ENCODE assay signal across 9 mouse cellular contexts in the genomic region with DNA sequence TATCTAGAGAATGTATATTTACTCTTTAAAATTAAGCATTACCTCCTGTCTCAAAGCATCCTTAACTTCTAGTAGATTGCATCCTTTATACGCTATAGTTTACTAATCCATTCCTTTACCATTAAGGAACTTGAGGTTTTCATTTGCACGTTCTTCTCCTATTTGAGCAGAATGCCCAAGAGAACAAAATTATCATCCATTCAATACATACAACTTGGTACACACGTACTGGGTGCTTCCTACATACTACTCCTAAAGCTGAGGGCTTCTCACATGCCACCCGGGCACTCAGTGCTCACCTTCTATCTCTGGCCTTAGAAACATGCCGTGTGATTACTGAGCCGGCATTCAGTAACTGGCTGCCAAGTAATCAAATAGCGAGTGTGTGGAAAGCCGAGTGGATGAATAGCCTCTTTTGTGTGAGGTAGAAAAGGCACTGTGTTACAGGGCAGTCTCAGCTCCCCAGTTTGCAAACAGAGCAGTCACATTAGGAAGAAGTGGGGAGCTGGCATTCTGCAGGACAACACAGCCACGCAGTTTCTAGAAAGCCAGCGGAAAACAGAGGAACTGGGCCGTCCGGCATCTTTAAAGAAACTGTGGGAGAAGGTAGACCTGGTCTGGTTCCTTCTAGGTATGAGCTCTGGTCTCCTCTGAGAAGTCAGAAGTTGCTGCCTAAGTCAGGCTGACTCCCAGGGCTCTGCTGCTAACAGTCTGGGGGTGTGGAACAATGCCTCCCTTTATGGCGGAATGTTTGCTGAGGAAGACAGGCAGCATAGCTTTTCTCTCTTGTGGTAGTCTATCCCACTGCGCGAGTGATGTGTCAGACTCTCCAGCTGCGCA. TPM values are rescaled to one million over a fixed set of nuclear protein-coding genes. Genes with fewer than 3 reads are reported as not detected.
DNase-seq lines count a peak whose midpoint lies in the region; ATAC-seq lines count a peak whose summit lies in the region.
"Had no signal": no experiment of that assay in that cellular context is flagged by ENCODE, and none has a peak within 500 bp of the region (broad histone marks: within the 10 kb centered on the region; RNA-seq: fewer than 3 reads in every experiment).

No protein-coding gene starts in this region.

- H3K9ac ChIP-seq in heart, embryonic 16.5 days (ENCODE audit: low read length) = 0 out of 2 replicates have a peak overlapping the region, but pooled peaks have one; percentile 23
- H3K9ac ChIP-seq in embryonic facial prominence, embryonic 12.5 days = peak overlapping the region; percentile 21; the same call in 1 of the 2 replicates
- 0 out of 2 replicates have a peak overlapping the region, but pooled peaks have one; percentile 38 for H3K9ac ChIP-seq in neural tube, embryonic 12.5 days
- H3K9ac ChIP-seq: liver, embryonic 13.5 days had no signal

- no peak for ATAC-seq in heart, embryonic 16.5 days (replicated peaks; ENCODE audit: extremely low read depth, insufficient read depth, low FRiP score)
- 0 out of 2 replicates have a peak, but pooled peaks have one; percentile 41 for ATAC-seq in embryonic facial prominence, embryonic 12.5 days (ENCODE audit: insufficient number of reproducible peaks, insufficient read depth, low FRiP score, low TSS enrichment)
- peak; percentile 91 for ATAC-seq in neural tube, embryonic 12.5 days (ENCODE audit: low FRiP score, low read depth)
- ATAC-seq in granulocyte monocyte progenitor cell, adult 5-6 weeks (replicated peaks; ENCODE audit: poor library complexity, severe bottlenecking) = no peak

- WGBS in heart, embryonic 16.5 days = 27% methylated on average over 16 of the region's 16 CpGs
- 13% methylated on average over 16 of the region's 16 CpGs for WGBS in embryonic facial prominence, embryonic 12.5 days
- WGBS in neural tube, embryonic 12.5 days = 13% methylated on average over 16 of the region's 16 CpGs

- H3K4me1 ChIP-seq in heart, embryonic 16.5 days (ENCODE audit: control insufficient read depth, insufficient read depth, low read length) = peaks cover 4% of the 10 kb centered on the region; the same call in 1 of the 2 replicates
- H3K4me1 ChIP-seq in embryonic facial prominence, embryonic 12.5 days = no peaks in the 10 kb centered on the region
- peaks cover 15% of the 10 kb centered on the region; the same call in 1 of the 2 replicates for H3K4me1 ChIP-seq in neural tube, embryonic 12.5 days
- H3K4me1 ChIP-seq: liver, embryonic 13.5 days had no signal

- H3K4me2 ChIP-seq in heart, embryonic 16.5 days (ENCODE audit: low read depth, low read length) = peak overlapping the region; percentile 24
- H3K4me2 ChIP-seq in embryonic facial prominence, embryonic 12.5 days (replicated peaks) = peak overlapping the region; percentile 46
- peak overlapping the region; percentile 55 for H3K4me2 ChIP-seq in neural tube, embryonic 12.5 days (replicated peaks)
- H3K4me2 ChIP-seq: liver, embryonic 13.5 days had no signal

- peaks cover 2% of the 10 kb centered on the region; the same call in 1 of the 2 replicates for H3K9me3 ChIP-seq in heart, embryonic 16.5 days (replicated peaks; ENCODE audit: control insufficient read depth, low read length)
- H3K9me3 ChIP-seq in embryonic facial prominence, embryonic 12.5 days = no peaks in the 10 kb centered on the region
- peaks cover 7% of the 10 kb centered on the region; the same call in 1 of the 2 replicates for H3K9me3 ChIP-seq in neural tube, embryonic 12.5 days
- H3K9me3 ChIP-seq: liver, embryonic 13.5 days had no signal

- no peak for DNase-seq in heart, postnatal 14 days
- peak; percentile 1 to 46 for DNase-seq in layer of hippocampus, adult 18-20 months (ENCODE audit: low spot score in 2 of 2)
- no peak for DNase-seq in kidney, postnatal 14 days
- no peak for DNase-seq in spleen, postnatal 10 days (ENCODE audit: low spot score in 2 of 2)
- DNase-seq: liver, embryonic 13.5 days had no signal

- intact Hi-C loops in heart, postnatal 14 days (cut with DNase I) = no loop called here

- H3K27me3 ChIP-seq in heart, embryonic 16.5 days (ENCODE audit: control insufficient read depth, insufficient read depth, low read length) = no peaks in the 10 kb centered on the region
- 0 out of 2 replicates have a peak, but pooled peaks cover 4% of the 10 kb centered on the region for H3K27me3 ChIP-seq in embryonic facial prominence, embryonic 12.5 days
- H3K27me3 ChIP-seq in neural tube, embryonic 12.5 days (replicated peaks) = no peaks in the 10 kb centered on the region

- no peak overlapping the region for H3K27ac ChIP-seq in heart, embryonic 16.5 days (ENCODE audit: low read length)
- peak overlapping the region; percentile 85 for H3K27ac ChIP-seq in embryonic facial prominence, embryonic 12.5 days
- peak overlapping the region; percentile 66; the same call in 1 of the 2 replicates for H3K27ac ChIP-seq in neural tube, embryonic 12.5 days
- H3K27ac ChIP-seq: liver, embryonic 13.5 days had no signal

- H3K4me3 ChIP-seq in heart, embryonic 16.5 days (ENCODE audit: low read length) = no peak overlapping the region
- peak overlapping the region; percentile 22 for H3K4me3 ChIP-seq in embryonic facial prominence, embryonic 12.5 days
- no peak overlapping the region; the same call in 1 of the 2 replicates for H3K4me3 ChIP-seq in neural tube, embryonic 12.5 days
- H3K4me3 ChIP-seq: liver, embryonic 13.5 days had no signal

- H3K36me3 ChIP-seq in heart, embryonic 16.5 days (ENCODE audit: control insufficient read depth, insufficient read depth) = no peaks in the 10 kb centered on the region
- H3K36me3 ChIP-seq in embryonic facial prominence, embryonic 12.5 days = no peaks in the 10 kb centered on the region
- no peaks in the 10 kb centered on the region for H3K36me3 ChIP-seq in neural tube, embryonic 12.5 days
- H3K36me3 ChIP-seq: liver, embryonic 13.5 days had no signal

RNA-seq across cellular contexts. Expression of a gene that starts 16.9 kb away (rescaled TPM):
- polyA plus RNA-seq in heart, embryonic 16.5 days (2015; fragmentation: Nextera tagmentation; extraction: Ambion mirVana) = 5.6 and 8.1 TPM in 2 replicates
- total RNA-seq in heart, postnatal 14 days (2021) = 10 to 100 TPM; 15.0 to 17.8 TPM
- 9.8 and 12.5 TPM in 2 replicates for polyA plus RNA-seq in embryonic facial prominence, embryonic 12.5 days (2016; fragmentation: Nextera tagmentation; extraction: Ambion mirVana)
- total RNA-seq in layer of hippocampus, adult 18-20 months (2021) = 10 to 100 TPM; 35.2 to 41.0 TPM
- polyA plus RNA-seq in neural tube, embryonic 12.5 days (2016; fragmentation: Nextera tagmentation; extraction: Ambion mirVana) = 14.3 and 15.4 TPM in 2 replicates
- total RNA-seq in granulocyte monocyte progenitor cell, adult 5-6 weeks (2014; fragmentation: Nextera tagmentation) = 12.8 and 18.7 TPM in 2 replicates
- total RNA-seq in granulocyte monocyte progenitor cell, adult 5-6 weeks (2017) = 39.6 and 41.1 TPM in 2 replicates

RNA-seq across cellular contexts. Expression of a gene that starts 28.2 kb away (rescaled TPM):
- polyA plus RNA-seq in heart, embryonic 16.5 days (2015; fragmentation: Nextera tagmentation; extraction: Ambion mirVana) = 154 and 159 TPM in 2 replicates
- 10 to 100 TPM; 59.1 to 60.5 TPM for total RNA-seq in heart, postnatal 14 days (2021)
- polyA plus RNA-seq in embryonic facial prominence, embryonic 12.5 days (2016; fragmentation: Nextera tagmentation; extraction: Ambion mirVana) = 150 and 151 TPM in 2 replicates
- total RNA-seq in layer of hippocampus, adult 18-20 months (2021) = 100 to 1,000 TPM; 123 to 131 TPM
- 202 and 206 TPM in 2 replicates for polyA plus RNA-seq in neural tube, embryonic 12.5 days (2016; fragmentation: Nextera tagmentation; extraction: Ambion mirVana)
- 72.5 and 76.4 TPM in 2 replicates for total RNA-seq in granulocyte monocyte progenitor cell, adult 5-6 weeks (2014; fragmentation: Nextera tagmentation)
- total RNA-seq in granulocyte monocyte progenitor cell, adult 5-6 weeks (2017) = 114 and 122 TPM in 2 replicates

RNA-seq across cellular contexts. Expression of a gene that starts 37.2 kb away (rescaled TPM):
- 6.3 and 6.8 TPM in 2 replicates for polyA plus RNA-seq in heart, embryonic 16.5 days (2015; fragmentation: Nextera tagmentation; extraction: Ambion mirVana)
- total RNA-seq in heart, postnatal 14 days (2021) = 10 to 100 TPM; 17.5 to 20.6 TPM
- 4.7 and 5.2 TPM in 2 replicates for polyA plus RNA-seq in embryonic facial prominence, embryonic 12.5 days (2016; fragmentation: Nextera tagmentation; extraction: Ambion mirVana)
- total RNA-seq in layer of hippocampus, adult 18-20 months (2021) = 1 to 10 TPM; 4.3 to 4.8 TPM
- polyA plus RNA-seq in neural tube, embryonic 12.5 days (2016; fragmentation: Nextera tagmentation; extraction: Ambion mirVana) = 3.3 and 3.5 TPM in 2 replicates
- total RNA-seq in granulocyte monocyte progenitor cell, adult 5-6 weeks (2014; fragmentation: Nextera tagmentation) = 5.4 and 7.8 TPM in 2 replicates
- total RNA-seq in granulocyte monocyte progenitor cell, adult 5-6 weeks (2017) = 5.5 and 7.2 TPM in 2 replicates

Comparison
In these comparisons a context has a peak if more than half of its experiments do, and no peak if none do; other contexts are left out.
1. ATAC-seq: peak in embryonic facial prominence, embryonic 12.5 days (single experiment) and neural tube, embryonic 12.5 days (single experiment); none in heart, embryonic 16.5 days (single experiment) and granulocyte monocyte progenitor cell, adult 5-6 weeks (single experiment).
2. DNase-seq: peak in layer of hippocampus, adult 18-20 months (2 of 2); none in heart, postnatal 14 days (0 of 2), kidney, postnatal 14 days (single experiment) and spleen, postnatal 10 days (0 of 2).
3. Peak in every context shown above with its lines, with median percentiles within 50 percentile points of each other: H3K4me2 ChIP-seq and H3K9ac ChIP-seq.